Mouse (Mus musculus): Measurements from ENCODE around the gene Grid2.

DNA sequence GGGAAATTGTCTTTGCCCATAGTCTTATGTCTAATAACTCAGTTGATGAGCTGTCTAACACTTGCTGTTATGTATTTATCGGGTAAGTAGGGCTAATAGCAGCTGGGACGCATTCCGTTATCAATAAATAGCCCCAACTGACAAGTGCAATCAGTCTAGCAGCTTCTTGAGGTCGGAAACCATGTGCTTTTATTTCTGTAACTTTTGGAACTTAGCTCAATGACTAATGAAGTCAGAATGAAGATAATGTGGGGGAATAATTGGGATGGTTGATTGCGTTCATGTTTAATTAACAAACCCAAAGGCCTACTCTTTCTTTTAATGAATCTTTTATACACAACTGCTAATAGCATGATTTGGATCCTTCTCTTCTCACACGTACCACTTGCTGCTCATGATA, 666.3 kb downstream of the Grid2 start:
- TF ChIP-seq CTCF (IDR thresholded peaks at IDR 0.05; ENCODE audit: low read depth, low read length) (no peak), POLR2A (IDR thresholded peaks at IDR 0.05; ENCODE audit: extremely low read depth, insufficient read depth, low read length) (no peak)
